Mouse (Mus musculus) liver, adult 2 months (tissue): ENCODE data around the gene Ext2. TPM values are rescaled to one million over a fixed set of nuclear protein-coding genes. Genes with fewer than 3 reads are reported as not detected.
A peak's percentile ranks its signal among the peaks of the same experiment; 100 is the strongest.

Experiments used
- DNase-seq: peaks from one replicate; pipeline ENCODE4 v3.0.0-alpha.2; 2011; ENCODE audit warnings: low read depth, low spot score; ENCODE audit errors: extremely low read depth
- H3K27ac ChIP-seq: fragments of 200-500 bp; replicated peaks from 2 replicates; pipeline ENCODE4 v1.5.1; 2012; ENCODE audit warnings: low read depth, mild to moderate bottlenecking, control low read depth, inconsistent platforms, low read length; ENCODE audit not compliant: insufficient read depth
- H3K27me3 ChIP-seq: fragments of 200-500 bp; 2 replicates; pipeline ENCODE4 v1.6.1; 2012; ENCODE audit warnings: mild to moderate bottlenecking, moderate library complexity, low read length, inconsistent platforms; ENCODE audit not compliant: control insufficient read depth, insufficient read depth
- H3K36me3 ChIP-seq: fragments of 200-500 bp; 2 replicates; pipeline ENCODE4 v1.6.1; 2012; ENCODE audit warnings: low read length, inconsistent platforms; ENCODE audit not compliant: control insufficient read depth, insufficient read depth
- H3K4me1 ChIP-seq: fragments of 200-500 bp; 2 replicates; pipeline ENCODE4 v1.6.1; 2011; ENCODE audit warnings: low read length; ENCODE audit not compliant: control insufficient read depth, insufficient read depth
- H3K4me3 ChIP-seq: fragments of 200-500 bp; 2 replicates; pipeline ENCODE4 v1.5.1; 2011; ENCODE audit warnings: low read depth, mild to moderate bottlenecking, control low read depth, low read length, moderate library complexity; ENCODE audit not compliant: insufficient read depth
- H3K79me2 ChIP-seq: fragments of 200-500 bp; 2 replicates; pipeline ENCODE4 v1.6.1; 2012; ENCODE audit warnings: inconsistent platforms, mild to moderate bottlenecking, low read length, moderate library complexity; ENCODE audit not compliant: control insufficient read depth, insufficient read depth
- H3K9ac ChIP-seq: fragments of 200-500 bp; 2 replicates; pipeline ENCODE4 v1.6.1; 2012; ENCODE audit warnings: low read depth, mild to moderate bottlenecking, control low read depth, inconsistent platforms, low read length
- CTCF ChIP-seq: fragments of 200-500 bp; IDR thresholded peaks from 2 replicates; pipeline ENCODE4 v1.5.1; 2011; ENCODE audit warnings: low read depth, low read length, control low read depth
- POLR2A ChIP-seq: fragments of 200-500 bp; IDR thresholded peaks from 2 replicates; pipeline ENCODE4 v1.6.1; 2011; ENCODE audit warnings: low read length, control low read depth; ENCODE audit not compliant: insufficient read depth; ENCODE audit errors: extremely low read depth
- WGBS: fragments of 180-500 bp; shearing (Covaris S2); methylation state at CpG from one replicate; pipeline ENCODE4 v1.1.7; 2018; 5-methylcytosine and 5-hydroxymethylcytosine counted together
- polyA plus RNA-seq: library from polyadenylated mRNA; depleted of rRNA; stranded (reverse); fragments of >200 nt; gene quantifications from 2 replicates; pipeline ENCODE4 v1.2.3, GENCODE M21; 2012
- total RNA-seq: library from RNA; depleted of rRNA; stranded (reverse); fragments of >200 nt; gene quantifications from 2 replicates; pipeline ENCODE4 v1.2.3, GENCODE M21; 2014

Ext2 gene
- total and polyA plus RNA-seq, 2 experiments, result 14.1 to 19.1 TPM

DNA sequence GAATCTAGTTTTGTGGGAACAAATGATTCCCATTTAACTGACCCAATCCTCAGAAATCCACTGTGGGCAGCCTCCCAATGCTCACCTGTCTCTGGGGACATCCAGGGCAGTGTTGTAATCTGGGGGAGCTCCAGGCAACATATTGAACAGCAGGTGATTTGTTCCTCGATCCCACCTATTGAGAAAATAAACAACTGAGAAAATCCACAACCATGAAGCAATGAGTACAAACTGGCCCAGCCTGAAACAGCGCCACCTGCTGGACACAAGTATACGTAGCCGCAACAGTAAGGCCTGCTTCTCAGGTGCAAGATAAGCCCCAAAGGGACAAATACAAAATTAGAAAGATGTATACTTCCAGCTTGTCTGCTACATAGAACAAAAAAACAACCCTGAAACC lies 10.6 kb downstream of the Ext2 start:
- WGBS, result 34% methylated on average over 4 of the region's 4 CpGs
- no peak overlapping the region for H3K27ac ChIP-seq
- DNase-seq, result peak; percentile 31
- H3K9ac ChIP-seq, result no peak overlapping the region
- no peaks in the 10 kb centered on the region for H3K4me1 ChIP-seq
- TF ChIP-seq CTCF (peak; percentile 86), POLR2A (no peak)
- no peak overlapping the region for H3K4me3 ChIP-seq
- no peaks in the 10 kb centered on the region for H3K27me3 ChIP-seq
- H3K36me3 ChIP-seq, result peaks cover 12% of the 10 kb centered on the region; the same call in 1 of the 2 replicates
- no peaks in the 10 kb centered on the region; the same call in 1 of the 2 replicates for H3K79me2 ChIP-seq

- Histone ChIP-seq H3K27ac (no peak overlapping the region), H3K36me3 (peaks cover 17% of the 10 kb centered on the region; the same call in 1 of the 2 replicates), H3K4me1 (no peaks in the 10 kb centered on the region), H3K79me2 (no peaks in the 10 kb centered on the region; the same call in 1 of the 2 replicates), H3K9ac (no peak overlapping the region), H3K27me3 (no peaks in the 10 kb centered on the region), H3K4me3 (no peak overlapping the region)
- WGBS, result 19% methylated on average over 2 of the region's 2 CpGs
- peak; percentile 10 for DNase-seq
- TF ChIP-seq POLR2A (no peak), CTCF (peak; percentile 98)
These were observed 12.4 kb downstream of the Ext2 start for GRCm38 (mm10) chr2:93809931-93810330.

GRCm38 (mm10) chr2:93808071-93808470 lies 14.3 kb downstream of the Ext2 start:
- Histone ChIP-seq H3K4me1 (no peaks in the 10 kb centered on the region), H3K4me3 (no peak overlapping the region), H3K27ac (no peak overlapping the region), H3K27me3 (no peaks in the 10 kb centered on the region), H3K79me2 (no peaks in the 10 kb centered on the region; the same call in 1 of the 2 replicates), H3K9ac (no peak overlapping the region), H3K36me3 (peaks cover 21% of the 10 kb centered on the region; the same call in 1 of the 2 replicates)
- DNase-seq, result no peak
- TF ChIP-seq CTCF, result no peak
- WGBS, result 89% methylated on average over 5 of the region's 5 CpGs

- DNase-seq, result no peak
- WGBS, result 91% methylated on average over 8 of the region's 8 CpGs
- Histone ChIP-seq H3K27me3 (no peaks in the 10 kb centered on the region), H3K9ac (no peak overlapping the region), H3K4me1 (no peaks in the 10 kb centered on the region), H3K79me2 (no peaks in the 10 kb centered on the region; the same call in 1 of the 2 replicates), H3K36me3 (peaks cover 18% of the 10 kb centered on the region; the same call in 1 of the 2 replicates), H3K27ac (no peak overlapping the region), H3K4me3 (no peak overlapping the region)
- TF ChIP-seq CTCF, result no peak
- TF ChIP-seq POLR2A, result no peak
These were observed 14.9 kb downstream of the Ext2 start for GRCm38 (mm10) chr2:93807440-93807839.

- Histone ChIP-seq H3K36me3 (peaks cover 19% of the 10 kb centered on the region; the same call in 1 of the 2 replicates), H3K27ac (no peak overlapping the region), H3K27me3 (no peaks in the 10 kb centered on the region), H3K9ac (no peak overlapping the region), H3K4me1 (no peaks in the 10 kb centered on the region), H3K4me3 (no peak overlapping the region), H3K79me2 (no peaks in the 10 kb centered on the region; the same call in 1 of the 2 replicates)
- no peak for DNase-seq
- WGBS, result 94% methylated on average over 6 of the region's 6 CpGs
- no peak for TF ChIP-seq POLR2A
These were observed 15.7 kb downstream of the Ext2 start for GRCm38 (mm10) chr2:93806487-93807201.

GRCm38 (mm10) chr2:93805523-93805922 lies 16.8 kb downstream of the Ext2 start:
- Histone ChIP-seq H3K4me3 (no peak overlapping the region), H3K27me3 (no peaks in the 10 kb centered on the region), H3K27ac (no peak overlapping the region), H3K79me2 (no peaks in the 10 kb centered on the region), H3K9ac (no peak overlapping the region), H3K36me3 (peaks cover 15% of the 10 kb centered on the region; the same call in 1 of the 2 replicates), H3K4me1 (no peaks in the 10 kb centered on the region)
- DNase-seq, result no peak
- TF ChIP-seq POLR2A (no peak), CTCF (no peak)
- WGBS, result 79% methylated on average over 4 of the region's 4 CpGs
